Mouse (Mus musculus) midbrain, postnatal 0 days (tissue): ENCODE measurements around the gene Inpp4a. TPM values are rescaled to one million over a fixed set of nuclear protein-coding genes. Genes with fewer than 3 reads are reported as not detected.

Source experiments
- ATAC-seq: fragments of 200-750 bp; cut with Nextera tagmentation; 2 replicates; pipeline ENCODE4 v1.8.0; 2017; ENCODE audit warnings: moderate number of reproducible peaks, mild to moderate bottlenecking, moderate TSS enrichment, moderate library complexity; ENCODE audit not compliant: low FRiP score
- DNase-seq: peaks from one replicate; pipeline ENCODE4 v3.0.0-alpha.2; 2015; ENCODE audit warnings: low spot score
- H3K27ac ChIP-seq: fragments of 300-500 bp; sonication (generic); 2 replicates; pipeline ENCODE4 v1.5.1; 2014; ENCODE audit warnings: low read depth, mild to moderate bottlenecking, low read length, mixed read lengths
- H3K27me3 ChIP-seq: fragments of 300-500 bp; sonication (generic); 2 replicates; pipeline ENCODE4 v1.6.1; 2014; ENCODE audit warnings: low read length, control low read depth, mixed read lengths; ENCODE audit not compliant: insufficient read depth
- H3K36me3 ChIP-seq: fragments of 300-500 bp; sonication (generic); 2 replicates; pipeline ENCODE4 v1.6.1; 2014; ENCODE audit warnings: low read length, control low read depth, mixed read lengths; ENCODE audit not compliant: insufficient read depth
- H3K4me1 ChIP-seq: fragments of 300-500 bp; sonication (generic); 2 replicates; pipeline ENCODE4 v1.6.1; 2014; ENCODE audit warnings: mild to moderate bottlenecking, control low read depth, antibody characterized with exemption, low read length, mixed read lengths; ENCODE audit not compliant: insufficient read depth
- H3K4me2 ChIP-seq: fragments of 300-500 bp; sonication (generic); 2 replicates; pipeline ENCODE4 v1.6.1; 2014; ENCODE audit warnings: low read depth, mild to moderate bottlenecking, low read length, mixed read lengths; ENCODE audit not compliant: poor library complexity, severe bottlenecking
- H3K4me3 ChIP-seq: fragments of 300-500 bp; sonication (generic); 2 replicates; pipeline ENCODE4 v1.5.1; 2014; ENCODE audit warnings: low read depth, mild to moderate bottlenecking, low read length, moderate library complexity
- H3K9ac ChIP-seq: fragments of 300-500 bp; sonication (generic); replicated peaks from 2 replicates; pipeline ENCODE4 v1.6.1; 2014; ENCODE audit warnings: mild to moderate bottlenecking, low read length, moderate library complexity, mixed read lengths; ENCODE audit not compliant: poor library complexity, severe bottlenecking
- H3K9me3 ChIP-seq: fragments of 300-500 bp; sonication (generic); 2 replicates; pipeline ENCODE4 v1.6.1; 2016; ENCODE audit warnings: low read length, control low read depth
- CTCF ChIP-seq: IDR thresholded peaks from 2 replicates; pipeline ENCODE4 v1.5.1; 2016; ENCODE audit warnings: antibody characterized with exemption, mild to moderate bottlenecking
- WGBS: fragments of 180-500 bp; shearing (Covaris S2); extraction: QIAGEN DNeasy Blood & Tissue Kit; methylation state at CpG from one replicate; pipeline ENCODE4 v1.1.7; 2014; 5-methylcytosine and 5-hydroxymethylcytosine counted together
- polyA plus RNA-seq: library from polyadenylated mRNA; unstranded; fragments of >200 nt; fragmentation: Nextera tagmentation; extraction: Ambion mirVana; gene quantifications from 2 replicates; pipeline ENCODE4 v1.2.1, GENCODE M21; 2015
- total RNA-seq: library from RNA; depleted of rRNA; stranded (reverse); fragments of >200 nt; gene quantifications from 2 replicates; pipeline ENCODE4 v1.2.3, GENCODE M21; 2014

Gene Inpp4a
- total and polyA plus RNA-seq, 2 experiments from 2014 or later: 48.8 to 85.8 TPM

DNA sequence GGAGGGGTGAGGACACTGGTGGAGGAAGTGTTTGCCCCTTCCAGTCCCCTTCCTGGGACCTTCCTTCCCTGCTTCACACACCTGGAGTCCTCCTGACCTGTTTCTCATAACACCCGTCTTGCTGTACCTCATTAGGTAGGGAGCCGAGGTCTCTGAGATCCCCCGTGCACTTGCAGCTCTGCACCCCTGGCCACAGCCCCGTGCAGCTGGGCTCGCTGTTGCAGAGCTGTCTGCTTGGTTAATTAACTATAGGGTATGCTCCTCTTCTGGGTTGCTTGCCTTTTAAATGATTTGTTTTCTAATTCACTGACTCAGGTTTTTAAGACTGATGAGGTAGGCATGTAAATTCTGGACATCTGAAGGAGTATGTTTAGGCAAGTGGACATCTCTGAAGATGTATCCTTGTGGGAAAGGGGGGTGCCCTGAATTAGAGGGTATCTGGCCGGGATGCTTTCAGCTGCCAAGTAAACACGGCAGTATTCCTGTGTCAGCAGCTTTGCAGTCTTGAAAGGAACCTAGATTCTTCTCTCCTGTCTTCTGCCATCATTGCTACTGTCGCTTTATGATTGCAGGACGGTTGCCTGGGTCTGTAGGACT, 6.1 kb downstream of the Inpp4a start:
- Histone ChIP-seq H3K27me3 (no peaks in the 10 kb centered on the region), H3K27ac (no peak overlapping the region), H3K36me3 (no peaks in the 10 kb centered on the region), H3K9ac (no peak overlapping the region), H3K9me3 (no peaks in the 10 kb centered on the region), H3K4me2 (no peak overlapping the region), H3K4me3 (no peak overlapping the region), H3K4me1 (peaks cover 5% of the 10 kb centered on the region; the same call in 1 of the 2 replicates)
- DNase-seq: no peak
- no peak for ATAC-seq
- WGBS: 80% methylated on average over 9 of the region's 9 CpGs
- TF ChIP-seq CTCF: no peak

DNA sequence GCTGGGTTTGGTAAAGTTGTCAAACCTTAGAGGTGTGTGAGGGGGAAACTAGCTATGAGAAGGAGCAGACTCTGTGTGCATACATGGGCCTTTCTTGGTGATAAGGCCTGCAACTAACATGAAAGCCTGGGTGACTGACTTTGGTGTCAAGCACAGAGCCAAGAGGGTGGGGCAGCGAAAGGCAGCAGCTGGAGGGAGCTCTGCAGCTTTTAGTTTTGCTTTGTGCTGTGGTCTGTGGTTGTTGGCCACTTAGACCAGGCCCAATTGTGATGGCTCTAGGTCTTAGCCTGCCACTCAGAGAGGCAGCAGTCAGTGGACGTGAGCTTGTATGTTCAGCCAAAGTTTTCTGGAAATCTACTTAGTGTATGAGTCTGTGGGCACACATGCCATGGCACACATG, 7.9 kb downstream of the Inpp4a start:
- no peak for DNase-seq
- Histone ChIP-seq H3K4me3 (no peak overlapping the region), H3K27ac (no peak overlapping the region), H3K27me3 (no peaks in the 10 kb centered on the region), H3K36me3 (no peaks in the 10 kb centered on the region), H3K9ac (no peak overlapping the region), H3K9me3 (no peaks in the 10 kb centered on the region), H3K4me2 (no peak overlapping the region), H3K4me1 (no peaks in the 10 kb centered on the region)
- ATAC-seq: no peak
- WGBS: 88% methylated on average over 2 of the region's 2 CpGs
- TF ChIP-seq CTCF: no peak

DNA sequence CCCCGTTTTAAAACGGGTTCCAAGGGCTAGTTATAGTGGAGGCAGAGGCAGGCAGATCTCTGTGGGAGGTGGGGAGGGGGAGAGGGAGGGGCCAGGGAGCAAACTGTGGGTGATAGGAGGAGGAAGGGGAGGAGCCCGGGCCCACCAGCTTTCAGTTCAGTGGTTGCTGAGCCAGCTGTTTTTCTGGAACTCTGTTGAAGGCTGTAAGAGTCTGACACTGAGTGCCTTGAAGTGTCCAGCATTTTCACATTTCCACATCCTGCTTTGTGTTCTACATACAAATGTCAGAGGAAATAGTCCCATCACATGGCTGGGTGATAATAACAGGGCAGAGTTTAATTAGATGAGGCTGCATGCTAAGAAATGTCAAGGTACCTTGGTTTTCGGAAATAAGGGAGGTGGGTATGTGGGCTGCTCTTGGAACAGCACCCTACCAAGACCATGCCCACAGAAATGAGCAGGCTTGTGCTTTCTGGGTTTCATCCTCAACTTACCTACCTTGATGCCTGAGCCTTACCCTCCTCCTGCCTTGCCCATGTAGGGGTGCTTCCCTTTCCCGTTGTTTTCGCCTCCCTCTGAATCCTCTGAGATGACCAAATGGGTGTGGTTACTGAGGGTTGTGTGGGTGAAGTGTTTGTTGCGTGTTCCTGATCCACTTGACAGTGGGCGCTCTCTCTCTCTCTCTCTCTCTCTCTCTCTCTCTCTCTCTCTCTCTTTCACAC, 8.5 kb downstream of the Inpp4a start:
- no peaks in the 10 kb centered on the region for H3K27me3 ChIP-seq
- DNase-seq (no peak), ATAC-seq (no peak)
- no peak overlapping the region for H3K27ac ChIP-seq
- H3K9me3 ChIP-seq: no peaks in the 10 kb centered on the region
- H3K9ac ChIP-seq: no peak overlapping the region
- no peak for TF ChIP-seq CTCF
- H3K4me1 ChIP-seq: no peaks in the 10 kb centered on the region
- WGBS: 90% methylated on average over 8 of the region's 8 CpGs
- H3K4me3 ChIP-seq: no peak overlapping the region
- H3K36me3 ChIP-seq: no peaks in the 10 kb centered on the region
- no peak overlapping the region for H3K4me2 ChIP-seq

DNA sequence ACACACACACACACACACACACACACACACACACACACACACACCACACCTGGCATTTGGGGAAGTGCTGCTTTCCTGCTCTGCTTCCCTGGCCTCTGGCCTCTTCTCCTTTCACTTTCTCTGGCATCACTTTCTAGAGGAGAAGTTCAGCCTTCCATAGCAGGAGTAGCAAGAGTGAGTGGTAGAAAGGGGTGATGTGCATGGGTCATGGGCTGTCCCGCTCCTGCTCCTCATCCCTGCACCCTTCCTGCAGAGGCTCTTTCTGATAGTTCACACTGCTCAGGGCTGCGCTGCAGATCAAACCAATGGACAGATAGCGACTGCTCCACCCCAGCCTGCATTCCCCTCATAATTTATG, 9.1 kb downstream of the Inpp4a start:
- Histone ChIP-seq H3K9me3 (no peaks in the 10 kb centered on the region), H3K36me3 (no peaks in the 10 kb centered on the region), H3K27ac (no peak overlapping the region), H3K4me1 (no peaks in the 10 kb centered on the region), H3K4me3 (no peak overlapping the region), H3K27me3 (no peaks in the 10 kb centered on the region), H3K4me2 (no peak overlapping the region), H3K9ac (no peak overlapping the region)
- DNase-seq (no peak), ATAC-seq (no peak)
- no peak for TF ChIP-seq CTCF
- WGBS: 95% methylated on average over 3 of the region's 3 CpGs

DNA sequence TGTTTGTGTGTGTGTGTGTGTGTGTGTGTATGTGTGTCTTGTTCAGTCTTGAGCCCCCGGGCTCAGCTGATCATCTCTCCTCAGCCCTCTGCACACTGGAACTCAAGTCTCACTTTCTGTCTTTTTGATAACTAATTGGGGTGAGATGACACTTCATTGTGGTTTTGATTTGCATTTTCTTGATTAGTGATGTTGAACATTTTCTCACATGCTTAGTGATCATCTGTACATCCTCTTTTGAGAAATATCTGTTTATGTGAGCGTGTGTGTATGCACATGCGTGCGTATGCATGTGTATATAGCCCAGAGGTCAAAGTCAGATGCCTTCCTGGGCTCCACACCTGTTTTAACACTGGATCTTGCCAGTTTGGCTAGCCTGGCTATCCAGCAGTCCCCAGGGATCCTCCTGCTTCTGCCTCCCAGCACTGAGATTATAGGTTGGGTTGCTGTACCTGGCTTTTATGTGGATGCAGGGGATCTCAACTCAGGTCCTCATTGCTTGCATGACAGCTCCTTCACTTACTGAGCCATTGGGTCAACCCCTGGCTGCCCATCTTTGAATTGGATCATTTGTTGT, 10.4 kb downstream of the Inpp4a start:
- Histone ChIP-seq H3K4me2 (no peak overlapping the region), H3K9me3 (no peaks in the 10 kb centered on the region), H3K27me3 (no peaks in the 10 kb centered on the region), H3K27ac (no peak overlapping the region), H3K4me1 (no peaks in the 10 kb centered on the region; the same call in 1 of the 2 replicates), H3K9ac (no peak overlapping the region), H3K36me3 (no peaks in the 10 kb centered on the region), H3K4me3 (no peak overlapping the region)
- DNase-seq (no peak), ATAC-seq (no peak)
- 97% methylated on average over 4 of the region's 4 CpGs for WGBS
- no peak for TF ChIP-seq CTCF

DNA sequence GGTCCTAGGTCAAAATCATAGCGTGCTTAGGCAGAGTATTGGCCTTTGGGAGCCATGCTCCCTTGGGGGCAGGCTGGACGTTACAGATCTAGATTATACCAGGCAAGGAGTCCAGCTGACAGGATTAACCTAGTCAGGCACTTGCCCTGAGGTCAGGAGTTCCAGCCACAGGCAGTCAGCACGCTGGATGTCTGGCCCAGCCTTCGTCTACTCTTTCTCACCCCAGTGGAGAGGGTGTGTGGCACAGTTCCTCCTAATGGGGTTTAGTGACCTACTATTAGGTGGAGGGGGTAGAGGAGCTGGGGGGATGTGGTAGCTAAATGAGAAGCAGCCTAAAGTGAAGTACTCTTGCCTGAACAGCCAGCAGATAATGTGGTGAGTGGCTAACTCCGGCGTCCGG, 14.7 kb downstream of the Inpp4a start:
- TF ChIP-seq CTCF: no peak
- no peaks in the 10 kb centered on the region for H3K36me3 ChIP-seq
- no peaks in the 10 kb centered on the region for H3K27me3 ChIP-seq
- H3K9me3 ChIP-seq: no peaks in the 10 kb centered on the region
- DNase-seq (no peak), ATAC-seq (no peak)
- no peak overlapping the region for H3K27ac ChIP-seq
- no peak overlapping the region for H3K4me2 ChIP-seq
- 61% methylated on average over 7 of the region's 7 CpGs for WGBS
- H3K4me1 ChIP-seq: no peaks in the 10 kb centered on the region; the same call in 1 of the 2 replicates
- H3K4me3 ChIP-seq: no peak overlapping the region
- no peak overlapping the region for H3K9ac ChIP-seq
